Mouse (Mus musculus) adrenal gland, adult 8-10 months (tissue): ENCODE data around the gene Olfr510. TPM values are rescaled to one million over a fixed set of nuclear protein-coding genes. Genes with fewer than 3 reads are reported as not detected.
"Not testable (repeated sequence)": the region's sequence is repeated elsewhere in the genome, so short reads cannot be mapped to it uniquely, and the experiment has no call there.

Experiments used
- DNase-seq: peaks from one replicate; pipeline ENCODE4 v3.0.0; 2022
- total RNA-seq, 4 experiments: library from RNA; stranded (reverse); gene quantifications; 2 replicates each; pipeline ENCODE4 v1.2.4; 2022

Gene Olfr510
- total RNA-seq = not detected

DNA sequence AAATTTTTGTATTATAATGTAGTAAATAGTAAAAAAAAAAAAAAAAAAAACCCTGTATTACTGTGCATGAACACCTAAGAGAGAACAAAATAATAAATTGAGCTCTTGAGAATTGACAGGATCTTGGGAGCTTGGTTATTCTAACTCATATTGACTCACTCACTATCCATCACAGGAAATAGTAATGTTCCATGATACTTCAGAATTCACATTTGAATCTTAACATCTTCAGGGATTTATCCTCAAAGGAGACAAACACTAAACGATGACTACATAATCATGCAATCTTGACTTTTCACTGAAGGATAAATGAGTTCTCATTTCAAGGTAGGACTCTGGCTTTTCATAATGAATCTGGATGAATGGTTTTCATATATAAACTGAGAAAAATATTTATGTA is at the start of gene Olfr510:
Gene Olfr510 (plus strand): TSS at position 301 of the 400 bp plus-strand sequence.
- no peak for DNase-seq

DNA sequence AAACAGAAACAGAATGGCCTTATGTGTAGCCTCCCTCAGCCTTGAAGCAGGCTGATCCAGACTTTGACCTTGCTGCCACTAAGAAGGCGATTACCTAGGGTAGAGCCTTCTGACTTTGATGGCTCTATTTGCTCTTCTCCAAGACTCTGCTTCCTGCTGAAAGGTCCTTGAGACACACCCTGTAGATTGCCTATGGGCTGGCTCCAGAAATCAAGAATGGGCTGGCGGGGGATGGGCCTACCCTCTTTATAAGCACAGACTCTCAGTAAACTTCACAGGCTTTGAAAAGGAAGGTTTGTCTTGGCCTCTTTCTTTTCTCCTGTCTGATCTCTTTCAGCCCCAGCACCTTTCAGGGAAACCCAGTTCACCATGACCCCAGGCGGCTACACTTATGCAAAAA is 49.4 kb upstream of the Olfr510 start:
- not testable (repeated sequence) for DNase-seq

DNA sequence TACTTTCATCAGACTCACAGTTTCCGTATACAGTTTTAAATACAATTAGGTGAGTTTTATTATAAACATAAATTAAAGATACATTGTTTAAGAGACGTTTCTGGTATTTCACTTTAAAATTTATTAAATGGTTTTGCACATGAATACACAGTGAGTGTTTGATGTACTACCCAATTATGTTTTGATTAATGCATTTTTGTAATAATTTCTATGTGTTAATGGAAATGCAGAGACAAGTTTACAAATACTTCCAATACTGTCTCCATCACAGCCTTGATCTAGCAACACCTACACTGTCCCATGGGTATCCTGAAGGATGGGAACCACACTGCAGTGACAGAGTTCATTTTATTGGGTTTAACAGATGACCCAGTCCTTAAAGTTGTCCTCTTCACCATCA is 44.7 kb upstream of the Olfr510 start, which contains the start of gene Olfr507:
Gene Olfr507 (plus strand): TSS at position 301 of the 400 bp plus-strand sequence.
- DNase-seq = no peak

DNA sequence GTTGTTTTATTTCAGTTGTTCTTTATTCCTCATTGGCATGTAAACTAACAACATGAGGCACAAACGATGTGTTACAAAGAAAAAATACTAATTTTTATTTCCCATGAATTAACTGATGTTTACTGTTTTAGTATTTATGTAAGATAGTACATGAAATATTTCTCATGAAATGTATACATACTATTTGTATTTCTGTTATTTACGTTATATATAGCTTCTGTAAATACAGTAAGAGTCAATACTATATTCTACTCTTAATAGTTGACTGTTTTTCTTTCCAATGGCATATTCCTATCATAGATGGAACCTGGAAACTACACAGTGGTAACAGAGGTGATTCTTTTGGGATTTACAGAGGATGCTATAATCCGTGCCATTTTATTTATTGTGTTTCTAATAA is 36.5 kb upstream of the Olfr510 start, which contains the start of gene Olfr508:
Gene Olfr508 (plus strand): TSS at position 301 of the 400 bp plus-strand sequence.
- DNase-seq = no peak

DNA sequence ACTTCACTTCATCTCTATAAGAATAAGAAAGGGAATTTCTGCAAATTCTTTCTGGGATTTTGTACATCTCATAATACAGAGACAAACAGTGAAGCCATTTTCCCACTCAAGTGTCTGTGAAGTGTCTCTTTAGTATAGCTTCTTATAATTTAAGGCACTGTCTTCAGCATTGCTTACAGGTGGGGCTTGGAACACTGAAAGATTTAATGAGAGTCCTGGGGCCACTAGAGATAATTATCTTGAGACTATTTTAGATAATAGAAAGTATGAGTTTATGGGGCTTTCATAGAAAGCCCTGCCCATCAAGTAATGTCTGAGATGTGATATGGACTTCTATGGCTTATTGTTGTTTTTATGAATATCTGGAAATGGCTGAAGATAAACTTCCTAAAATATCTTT is 14.4 kb upstream of the Olfr510 start, which contains the start of gene Olfr509:
Gene Olfr509 (minus strand): TSS at position 101 of the 400 bp plus-strand sequence.
- no peak for DNase-seq

DNA sequence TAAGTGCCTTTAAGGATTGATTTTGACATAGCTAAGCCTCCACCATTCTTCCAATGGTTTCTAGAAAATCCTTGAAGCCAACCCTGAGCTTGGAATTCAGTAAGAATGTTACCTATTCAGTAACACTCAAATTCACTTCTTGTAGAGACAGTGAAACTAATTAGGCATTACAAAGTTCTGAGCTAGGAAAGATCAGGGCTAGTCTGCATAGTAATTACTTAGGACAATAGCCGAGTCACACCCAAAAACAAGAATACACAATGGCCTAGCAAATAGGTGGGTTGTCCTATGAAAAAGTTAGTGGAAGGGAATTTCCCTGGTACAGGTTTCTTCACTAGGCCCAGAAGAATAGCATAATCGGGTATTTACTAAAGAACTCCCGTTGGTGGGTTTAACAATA is 3.8 kb upstream of the Olfr510 start:
- no peak for DNase-seq

DNA sequence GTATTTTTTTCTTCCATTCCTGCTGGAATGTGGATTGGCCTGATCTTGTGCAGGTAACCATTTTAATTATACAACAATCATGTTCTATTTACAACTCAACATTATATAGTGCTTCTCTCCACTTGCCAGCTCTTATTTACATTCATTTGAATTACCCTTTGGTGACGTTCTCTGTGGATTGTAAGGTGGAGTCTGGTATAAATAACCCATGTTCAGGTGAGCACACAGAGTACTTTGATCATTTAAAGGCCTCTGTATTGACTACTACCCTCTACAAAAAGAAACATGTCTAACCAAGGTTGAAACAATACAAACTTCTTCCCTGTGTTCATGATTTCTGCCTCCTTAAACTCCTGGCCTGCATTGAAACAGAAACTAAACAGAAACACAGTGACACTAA is 4.8 kb downstream of the Olfr510 start:
- no peak for DNase-seq

DNA sequence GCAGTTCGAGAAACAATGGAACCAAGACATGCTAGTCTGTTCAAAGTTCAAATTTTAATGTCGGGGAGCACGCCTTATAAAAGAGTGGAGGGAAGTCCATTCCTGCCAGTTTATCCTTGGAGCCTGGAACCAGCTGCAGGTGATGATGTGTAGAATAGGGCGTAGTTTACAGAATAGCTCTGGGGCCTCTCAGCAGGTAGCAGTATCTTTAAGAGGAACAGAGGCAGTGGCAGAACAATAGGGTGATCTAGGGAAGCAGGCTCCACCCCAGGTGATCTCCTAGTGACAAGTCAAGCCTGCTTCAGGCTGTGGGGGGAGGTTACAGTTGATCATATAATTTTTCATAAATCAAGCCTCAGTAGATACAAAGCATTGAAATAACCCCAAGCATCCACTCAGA is 12.7 kb downstream of the Olfr510 start:
- no peak for DNase-seq

DNA sequence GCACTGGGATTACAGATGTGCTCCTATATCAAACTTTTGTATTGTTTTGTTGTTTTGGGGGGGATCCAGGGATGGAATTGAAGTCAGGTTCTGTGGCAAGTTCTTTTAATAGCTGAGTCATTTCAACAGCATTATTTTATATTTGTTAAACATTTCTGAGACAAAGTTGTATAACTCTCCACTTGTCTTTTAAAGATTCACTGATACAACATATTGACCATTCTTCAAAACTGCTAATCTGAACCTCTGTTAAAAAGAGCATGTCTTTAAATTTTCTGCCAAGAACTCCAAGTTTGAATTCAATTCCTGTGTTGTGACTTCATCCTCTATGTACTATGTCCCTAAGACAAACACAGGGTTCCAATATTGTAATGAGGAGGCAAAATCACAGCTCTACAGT is 46.8 kb downstream of the Olfr510 start, which contains the start of gene Olfr512:
Gene Olfr512 (plus strand): TSS at position 301 of the 400 bp plus-strand sequence.
- DNase-seq = no peak

Other genes starting within 250 kb of the Olfr510 start
- gene Olfr497, start 246.0 kb upstream of the Olfr510 start, total RNA-seq = not detected
- not detected for gene Olfr498, start 201.1 kb upstream of the Olfr510 start, total RNA-seq
- not detected for gene Olfr502, start 141.4 kb upstream of the Olfr510 start, total RNA-seq
- not detected for gene Olfr503, start 121.9 kb upstream of the Olfr510 start, total RNA-seq
- not detected for gene Olfr504, start 100.6 kb upstream of the Olfr510 start, total RNA-seq
- gene Olfr506, start 55.6 kb upstream of the Olfr510 start, total RNA-seq = not detected
- not detected for gene Olfr507, start 44.6 kb upstream of the Olfr510 start, total RNA-seq
- not detected for gene Olfr508, start 36.4 kb upstream of the Olfr510 start, total RNA-seq
- under 1 TPM in 1 of 4 experiments, not detected in 3; 0.18 TPM for gene Olfr509, start 14.5 kb upstream of the Olfr510 start, total RNA-seq
- not detected for gene Olfr512, start 46.9 kb downstream of the Olfr510 start, total RNA-seq
- not detected for gene Olfr513, start 84.6 kb downstream of the Olfr510 start, total RNA-seq
- not detected for gene Olfr514, start 159.6 kb downstream of the Olfr510 start, total RNA-seq
- not detected for gene Olfr516, start 184.1 kb downstream of the Olfr510 start, total RNA-seq
- gene Olfr517, start 206.0 kb downstream of the Olfr510 start, total RNA-seq = not detected
- gene Olfr518, start 218.6 kb downstream of the Olfr510 start, total RNA-seq = not detected
- gene Olfr519, start 228.0 kb downstream of the Olfr510 start, total RNA-seq = not detected